Mouse (Mus musculus): ENCODE data around the gene Cntrob. TPM values are rescaled to one million over a fixed set of nuclear protein-coding genes. Genes with fewer than 3 reads are reported as not detected.
"Not testable (repeated sequence)": the region's sequence is repeated elsewhere in the genome, so short reads cannot be mapped to it uniquely, and the experiment has no call there.

The Cntrob gene
- polyA plus RNA-seq, 1 experiment = 31.3 TPM

DNA sequence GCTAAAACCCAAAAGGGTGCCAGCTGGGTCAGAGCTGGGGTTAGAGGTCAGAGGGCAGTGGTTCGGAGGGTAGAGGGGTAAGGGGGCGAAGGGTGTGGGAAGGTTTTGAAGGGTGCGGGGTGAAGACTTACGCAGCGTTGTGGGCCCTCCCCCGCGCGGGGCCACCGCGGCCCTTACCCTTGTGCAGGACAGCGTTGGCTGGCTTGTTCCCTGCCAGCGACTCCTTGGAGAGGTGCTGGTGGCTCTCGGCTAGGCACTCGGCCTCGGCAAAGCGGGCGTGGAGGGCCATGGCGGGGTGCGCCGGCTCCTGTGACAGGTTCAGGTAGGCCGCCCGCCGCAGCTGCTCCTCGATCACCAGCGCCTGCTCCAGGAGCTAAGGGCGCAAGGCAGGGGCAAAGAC lies 22.9 kb upstream of the Cntrob start:
- DNase-seq (ENCODE audit: extremely low spot score in 1 of 2, low spot score in 1 of 2) = no peak

DNA sequence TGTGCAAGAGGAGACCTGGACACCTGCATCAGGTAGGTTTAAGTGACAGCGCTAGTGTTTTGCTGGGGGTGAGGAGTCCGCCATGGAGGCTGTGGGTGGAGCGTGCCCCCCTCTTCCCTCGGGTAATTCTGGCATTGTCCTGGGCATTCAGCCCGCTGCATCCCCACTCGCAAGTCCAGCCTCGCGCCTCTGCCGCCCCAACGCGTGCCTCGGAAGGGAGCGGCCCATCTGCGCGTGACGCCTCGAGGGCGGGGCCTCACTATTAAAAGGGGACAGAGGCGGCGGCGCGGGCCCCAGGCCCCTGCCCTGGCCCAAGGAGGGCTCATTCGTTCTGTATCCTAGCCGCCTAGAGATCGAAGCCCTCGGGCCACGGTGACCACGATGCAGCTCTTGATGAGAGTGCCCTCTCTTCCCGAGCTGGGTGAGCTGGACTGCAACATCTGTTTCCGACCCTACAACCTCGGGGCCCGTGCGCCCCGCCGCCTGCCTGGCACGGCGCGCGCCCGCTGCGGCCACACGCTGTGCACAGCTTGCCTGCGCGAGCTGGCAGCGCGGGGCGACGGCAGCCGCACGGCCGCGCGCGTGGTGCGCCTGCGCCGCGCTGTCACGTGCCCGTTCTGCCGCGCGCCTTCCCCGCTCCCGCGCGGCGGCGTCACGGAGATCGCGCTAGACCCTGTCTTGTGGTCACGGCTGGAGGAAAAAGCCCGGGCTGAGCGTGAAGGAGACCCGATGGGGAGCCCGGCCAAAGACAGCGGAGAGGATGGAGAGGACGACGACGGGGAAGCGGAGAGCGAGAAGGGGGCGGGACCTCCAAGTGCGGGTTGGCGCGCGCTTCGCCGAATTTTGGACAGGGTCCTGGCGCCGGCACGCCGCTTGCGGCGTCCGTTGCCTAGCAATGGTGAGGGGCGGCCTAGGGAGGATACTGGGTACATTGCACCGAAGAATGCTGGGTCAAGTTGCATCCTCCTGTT lies 16.9 kb upstream of the Cntrob start, which contains the start of gene Rnf227:
TSS of gene Rnf227 (plus strand) at position 301 of the 971 bp plus-strand sequence.
- peak in 1 of 2 experiments; percentile 76 for DNase-seq (ENCODE audit: extremely low spot score in 1 of 2, low spot score in 1 of 2)

GRCm38 (mm10) chr11:69334796-69335195 lies 11.2 kb upstream of the Cntrob start:
- DNase-seq (ENCODE audit: extremely low spot score in 1 of 2, low spot score in 1 of 2) = no peak

DNA sequence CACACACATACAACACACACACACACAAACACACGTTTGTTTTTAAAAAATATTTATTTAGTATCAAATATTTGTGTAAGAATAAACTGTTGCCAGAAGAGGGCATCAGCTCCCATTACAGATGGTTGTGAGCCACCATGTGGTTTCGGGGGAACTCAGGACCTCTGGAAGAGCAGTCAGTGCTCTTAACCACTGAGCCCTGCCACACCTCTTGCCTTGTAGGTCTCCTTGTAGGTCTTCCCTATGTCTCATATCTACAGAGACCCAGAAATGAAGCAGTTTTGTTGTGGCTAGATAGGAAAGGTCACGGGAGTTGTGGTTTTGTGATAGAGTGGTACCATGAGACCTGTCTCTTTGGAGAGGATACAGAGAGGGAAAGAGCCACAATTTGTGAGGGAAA lies 10.3 kb upstream of the Cntrob start:
- DNase-seq (ENCODE audit: extremely low spot score in 1 of 2, low spot score in 1 of 2) = no peak

- no peak for DNase-seq (ENCODE audit: extremely low spot score in 1 of 2, low spot score in 1 of 2)
Measured at GRCm38 (mm10) chr11:69332713-69333253, 9.2 kb upstream of the Cntrob start.

DNA sequence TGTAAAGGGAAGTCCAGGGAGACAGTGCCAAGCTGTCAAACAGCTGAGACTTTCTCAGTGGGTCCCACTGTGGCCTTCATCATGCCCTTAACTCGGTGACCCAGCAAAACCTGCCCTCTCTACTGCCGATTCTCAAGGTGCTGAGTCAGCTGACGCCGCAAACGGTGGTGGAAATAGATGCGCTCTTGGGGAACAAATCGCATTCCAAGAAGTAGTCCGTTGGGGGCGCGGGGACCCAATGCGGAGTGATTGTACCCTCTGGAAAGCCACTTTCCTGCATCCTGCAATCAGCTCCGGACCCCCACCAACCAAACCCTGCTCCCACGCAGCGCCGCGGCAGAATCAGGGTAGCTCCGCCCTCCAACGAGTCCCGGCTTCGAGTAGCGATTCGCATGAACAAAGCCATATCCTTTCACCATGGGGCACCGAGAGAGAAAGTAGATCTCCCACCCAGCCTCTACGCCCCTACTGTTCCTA lies 8.4 kb upstream of the Cntrob start:
- peak; percentile 52 to 85 for DNase-seq (ENCODE audit: extremely low spot score in 1 of 2, low spot score in 1 of 2)

DNA sequence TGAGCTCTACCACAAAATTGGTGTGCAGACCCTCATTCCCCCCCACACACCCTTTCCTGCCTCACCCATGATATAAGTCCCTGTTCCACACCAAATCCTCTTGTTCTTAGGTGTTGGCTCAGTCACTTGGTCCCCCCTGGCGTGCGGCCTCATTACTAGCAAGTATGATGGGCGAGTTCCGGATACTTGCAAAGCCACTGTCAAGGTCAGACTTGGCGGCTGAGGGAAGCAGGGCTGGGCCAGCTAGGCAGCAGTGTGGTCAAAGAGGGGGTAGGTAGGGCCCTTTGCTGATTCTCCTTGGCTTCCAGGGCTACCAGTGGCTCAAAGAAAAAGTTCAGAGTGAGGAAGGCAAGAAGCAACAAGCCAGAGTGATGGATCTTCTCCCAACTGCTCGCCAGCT lies 7.6 kb upstream of the Cntrob start:
- DNase-seq (ENCODE audit: extremely low spot score in 1 of 2, low spot score in 1 of 2) = no peak

- no peak for DNase-seq (ENCODE audit: extremely low spot score in 1 of 2, low spot score in 1 of 2)
Measured at GRCm38 (mm10) chr11:69328517-69328916, 4.9 kb upstream of the Cntrob start.

DNA sequence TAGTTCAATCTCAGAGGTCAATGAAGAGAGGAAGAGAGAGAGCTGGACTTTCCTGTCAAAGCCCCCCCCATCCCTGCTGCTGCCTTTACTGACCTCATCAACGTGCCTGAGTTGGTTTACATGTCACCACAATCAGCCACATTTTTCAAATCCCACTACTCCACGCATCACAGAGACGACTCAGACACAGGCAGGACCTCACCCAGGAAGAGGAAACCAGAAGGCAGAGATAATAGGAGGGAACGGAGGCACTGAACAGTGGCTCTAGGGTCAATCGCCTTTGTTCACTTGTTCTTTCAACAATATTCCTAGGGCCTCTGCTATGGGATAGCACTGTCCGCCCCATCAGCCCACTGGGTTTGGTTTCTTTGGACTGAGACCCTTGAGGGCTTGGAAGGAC lies 4.1 kb upstream of the Cntrob start:
- no peak for DNase-seq (ENCODE audit: extremely low spot score in 1 of 2, low spot score in 1 of 2)

DNA sequence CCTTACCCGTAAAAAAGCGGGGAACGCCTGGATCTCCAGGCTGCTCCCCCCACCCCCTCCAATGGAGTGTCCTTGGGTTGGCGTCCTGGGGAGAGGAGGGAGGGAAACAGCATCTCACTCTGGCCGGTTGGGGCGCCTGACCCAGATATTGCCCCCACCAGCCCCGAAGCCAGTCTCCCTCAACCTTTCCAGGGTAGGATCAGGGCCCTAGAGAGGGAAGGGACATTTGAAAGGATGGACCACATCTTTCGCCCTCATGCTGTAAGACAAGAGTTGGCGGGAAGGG lies 3.5 kb upstream of the Cntrob start:
- no peak for DNase-seq (ENCODE audit: extremely low spot score in 1 of 2, low spot score in 1 of 2)

DNA sequence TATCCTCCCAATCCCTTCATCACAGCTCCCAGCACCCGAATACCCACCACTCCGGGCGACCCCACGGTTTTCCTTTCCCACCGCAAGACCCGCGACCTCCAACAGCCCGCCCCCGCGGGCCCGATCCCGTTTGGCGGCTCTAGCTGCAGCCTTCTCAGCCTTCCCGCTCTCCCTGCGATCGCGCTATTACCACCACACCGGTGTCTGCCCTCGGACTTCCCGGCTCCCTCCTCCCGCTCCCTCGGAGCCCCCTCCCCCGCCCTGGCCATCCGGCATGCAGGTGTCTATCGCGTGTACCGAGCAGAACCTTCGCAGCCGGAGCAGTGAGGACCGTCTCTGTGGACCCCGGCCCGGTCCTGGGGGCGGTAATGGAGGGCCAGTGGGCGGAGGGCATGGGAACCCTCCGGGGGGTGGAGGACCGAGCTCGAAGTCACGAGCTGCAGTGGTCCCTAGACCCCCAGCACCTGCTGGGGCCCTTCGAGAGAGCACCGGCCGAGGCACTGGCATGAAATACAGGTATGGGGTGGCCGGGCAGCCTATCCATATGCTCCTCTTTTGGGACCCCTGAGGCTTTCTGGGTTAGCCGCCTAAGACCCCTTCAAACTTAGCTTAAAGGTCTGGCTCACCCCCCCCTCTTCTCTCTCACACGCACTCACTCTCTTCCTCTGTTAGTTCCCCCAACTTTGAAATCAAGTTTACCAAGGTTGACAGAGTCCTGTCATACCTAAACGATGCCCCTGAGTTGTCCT lies 3.0 kb upstream of the Cntrob start:
- DNase-seq (ENCODE audit: extremely low spot score in 1 of 2, low spot score in 1 of 2) = no peak

GRCm38 (mm10) chr11:69325628-69326407 lies 2.2 kb upstream of the Cntrob start, which contains the start of gene Kcnab3:
Kcnab3 (plus strand) TSS chr11:69326258.
- peak; percentile 71 to 91 for DNase-seq (ENCODE audit: extremely low spot score in 1 of 2, low spot score in 1 of 2)

DNA sequence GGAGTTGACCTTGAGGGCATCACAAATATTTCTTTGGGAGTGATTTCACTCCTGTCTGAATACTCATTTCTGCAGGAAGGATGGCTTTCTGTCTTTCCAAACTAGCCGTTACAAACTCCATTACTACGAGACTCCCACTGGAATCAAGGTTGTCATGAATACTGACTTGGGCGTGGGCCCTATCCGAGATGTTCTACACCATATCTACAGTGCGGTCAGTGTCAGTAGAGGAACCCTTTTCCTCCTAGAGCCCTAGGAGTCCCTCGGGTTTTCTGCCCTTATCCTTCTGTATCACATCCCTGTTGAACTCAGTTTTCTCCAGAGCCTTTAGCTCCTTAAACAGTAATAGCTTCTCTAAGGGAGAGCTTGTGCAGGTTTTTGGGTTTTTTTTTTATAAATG lies 1.2 kb upstream of the Cntrob start:
- DNase-seq (ENCODE audit: extremely low spot score in 1 of 2, low spot score in 1 of 2) = no peak

- DNase-seq (ENCODE audit: extremely low spot score in 1 of 2, low spot score in 1 of 2) = no peak
Measured at GRCm38 (mm10) chr11:69322693-69323471, 693 bp downstream of the Cntrob start.

- peak in 1 of 2 experiments; percentile 50 for DNase-seq (ENCODE audit: extremely low spot score in 1 of 2, low spot score in 1 of 2)
Measured at GRCm38 (mm10) chr11:69322010-69322409, 1.6 kb downstream of the Cntrob start.

DNA sequence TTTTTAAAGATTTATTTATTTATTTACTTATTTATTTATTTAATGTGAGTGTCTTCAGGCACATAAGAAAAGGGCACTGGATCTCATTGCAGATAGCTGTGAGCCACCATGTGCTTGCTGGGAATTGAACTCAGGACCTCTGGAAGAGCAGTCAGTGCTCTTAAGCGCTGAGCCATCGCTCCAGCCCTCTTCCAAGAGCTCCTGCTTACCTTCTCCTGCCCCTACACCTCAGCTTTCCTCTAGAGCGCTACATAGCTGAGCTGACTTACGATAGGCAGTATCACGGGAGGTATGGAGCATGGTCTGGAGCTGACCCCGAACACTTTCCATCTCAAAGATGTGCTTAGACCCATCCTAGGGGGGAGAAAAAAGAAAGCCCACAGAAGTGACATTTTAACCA lies 2.0 kb downstream of the Cntrob start:
- DNase-seq (ENCODE audit: extremely low spot score in 1 of 2, low spot score in 1 of 2) = no peak

DNA sequence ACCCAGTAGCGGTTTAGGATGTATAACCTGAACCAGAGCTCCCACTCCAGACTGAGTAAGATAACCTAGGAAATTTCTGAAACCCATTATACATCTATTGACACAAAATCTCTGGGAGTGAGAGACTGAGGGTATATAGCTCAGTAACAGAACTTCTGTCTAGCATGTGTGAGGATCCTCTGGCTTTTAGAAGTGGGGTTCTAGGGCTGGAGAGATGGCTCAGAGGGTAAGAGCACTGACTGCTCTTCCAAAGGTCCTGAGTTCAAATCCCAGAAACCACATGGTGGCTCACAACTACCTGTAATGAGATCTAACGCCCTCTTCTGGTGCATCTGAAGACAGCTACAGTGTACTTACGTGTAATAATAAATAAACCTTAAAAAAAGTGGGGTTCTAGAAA lies 5.6 kb downstream of the Cntrob start:
- not testable (repeated sequence) for DNase-seq (ENCODE audit: extremely low spot score in 1 of 2, low spot score in 1 of 2)

GRCm38 (mm10) chr11:69316361-69316760 lies 7.2 kb downstream of the Cntrob start:
- DNase-seq (ENCODE audit: extremely low spot score in 1 of 2, low spot score in 1 of 2) = no peak

GRCm38 (mm10) chr11:69311266-69311665 lies 12.3 kb downstream of the Cntrob start:
- no peak for DNase-seq (ENCODE audit: extremely low spot score in 1 of 2, low spot score in 1 of 2)

DNA sequence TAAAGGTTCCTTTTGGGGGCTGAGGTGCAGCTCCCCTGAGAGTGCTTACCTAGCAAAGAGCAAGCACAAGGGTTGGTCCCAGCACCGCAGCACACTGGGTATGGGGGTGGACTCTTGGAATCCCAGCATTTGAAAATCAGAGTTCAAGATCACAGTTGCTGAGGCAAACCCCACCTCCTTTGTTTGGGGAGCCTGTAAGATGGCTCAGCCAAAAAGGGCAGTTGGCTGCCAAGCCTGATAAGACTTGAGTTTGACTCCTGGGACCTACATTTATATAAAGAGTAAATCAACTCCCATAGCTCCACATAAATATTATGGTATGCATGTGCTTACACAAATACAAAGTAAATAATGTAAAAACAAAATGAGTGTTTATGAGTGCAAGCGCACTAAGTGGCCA lies 17.5 kb downstream of the Cntrob start:
- no peak for DNase-seq (ENCODE audit: extremely low spot score in 1 of 2, low spot score in 1 of 2)
